Mouse (Mus musculus) thymus, adult 2 months (tissue): Measurements from ENCODE around the gene Gemin8.

Experiments used
- CTCF ChIP-seq: fragments of 200-500 bp; IDR thresholded peaks from 2 replicates; pipeline ENCODE4 v1.5.1; 2012; ENCODE audit warnings: mild to moderate bottlenecking, control low read depth, low read length, moderate library complexity, borderline replicate concordance; ENCODE audit not compliant: control insufficient read depth, poor library complexity, insufficient read depth; ENCODE audit errors: extremely low read depth
- POLR2A ChIP-seq: fragments of 200-500 bp; IDR thresholded peaks from 2 replicates; pipeline ENCODE4 v1.6.1; 2012; ENCODE audit warnings: mild to moderate bottlenecking, low read length, control low read depth, moderate library complexity; ENCODE audit not compliant: control insufficient read depth, poor library complexity, insufficient read depth; ENCODE audit errors: extremely low read depth

- TF ChIP-seq CTCF = no peak
- no peak for TF ChIP-seq POLR2A
These were observed 59.5 kb downstream of the Gemin8 start for GRCm38 (mm10) chrX:166229750-166230149.
